Mouse (Mus musculus): ENCODE results near the gene Stab2. TPM values are rescaled to one million over a fixed set of nuclear protein-coding genes. Genes with fewer than 3 reads are reported as not detected.

Stab2 gene
- polyA plus RNA-seq, 1 experiment from 2014 or later, result 0.24 TPM

- Histone ChIP-seq H3K27ac (ENCODE audit: low read length) (no peak overlapping the region), H3K4me2 (replicated peaks; ENCODE audit: low read depth, low read length) (no peak overlapping the region), H3K4me3 (ENCODE audit: low read depth, low read length) (no peak overlapping the region), H3K36me3 (ENCODE audit: insufficient read depth, low read length) (no peaks in the 10 kb centered on the region), H3K9ac (replicated peaks; ENCODE audit: low read depth) (no peak overlapping the region), H3K27me3 (replicated peaks; ENCODE audit: insufficient read depth, low read length) (no peaks in the 10 kb centered on the region), H3K9me3 (ENCODE audit: low read length) (no peaks in the 10 kb centered on the region), H3K4me1 (ENCODE audit: insufficient read depth, low read depth, low read length) (no peaks in the 10 kb centered on the region)
- ATAC-seq (no peak), DNase-seq (ENCODE audit: low spot score) (no peak)
- no peak for TF ChIP-seq EP300 (IDR thresholded peaks at IDR 0.05)
- no peak for TF ChIP-seq CTCF (IDR thresholded peaks at IDR 0.05)
- 80% methylated on average over 7 of the region's 7 CpGs for WGBS
These were observed 33.4 kb upstream of the Stab2 start for GRCm38 (mm10) chr10:87041265-87041664.

GRCm38 (mm10) chr10:87039800-87040199 lies 32.0 kb upstream of the Stab2 start:
- no peak for ATAC-seq
- Histone ChIP-seq H3K36me3 (ENCODE audit: insufficient read depth, low read length) (no peaks in the 10 kb centered on the region), H3K27ac (ENCODE audit: low read length) (no peak overlapping the region), H3K27me3 (replicated peaks; ENCODE audit: insufficient read depth, low read length) (no peaks in the 10 kb centered on the region), H3K9ac (replicated peaks; ENCODE audit: low read depth) (no peak overlapping the region), H3K4me1 (ENCODE audit: insufficient read depth, low read depth, low read length) (no peaks in the 10 kb centered on the region), H3K9me3 (ENCODE audit: low read length) (no peaks in the 10 kb centered on the region), H3K4me2 (replicated peaks; ENCODE audit: low read depth, low read length) (no peak overlapping the region), H3K4me3 (ENCODE audit: low read depth, low read length) (no peak overlapping the region)
- no peak for DNase-seq (ENCODE audit: low spot score)
- 64% methylated on average over 3 of the region's 3 CpGs for WGBS
- TF ChIP-seq EP300 (IDR thresholded peaks at IDR 0.05) (no peak), CTCF (IDR thresholded peaks at IDR 0.05) (no peak)

GRCm38 (mm10) chr10:87039340-87039739 lies 31.5 kb upstream of the Stab2 start:
- no peak overlapping the region for H3K4me2 ChIP-seq (replicated peaks; ENCODE audit: low read depth, low read length)
- no peak overlapping the region for H3K9ac ChIP-seq (replicated peaks; ENCODE audit: low read depth)
- H3K36me3 ChIP-seq (ENCODE audit: insufficient read depth, low read length), result no peaks in the 10 kb centered on the region
- H3K4me3 ChIP-seq (ENCODE audit: low read depth, low read length), result no peak overlapping the region
- H3K27me3 ChIP-seq (replicated peaks; ENCODE audit: insufficient read depth, low read length), result no peaks in the 10 kb centered on the region
- ATAC-seq (no peak), DNase-seq (ENCODE audit: low spot score) (no peak)
- no peaks in the 10 kb centered on the region for H3K9me3 ChIP-seq (ENCODE audit: low read length)
- TF ChIP-seq EP300 (IDR thresholded peaks at IDR 0.05) (no peak), CTCF (IDR thresholded peaks at IDR 0.05) (no peak)
- WGBS, result 71% methylated on average over 6 of the region's 6 CpGs
- H3K4me1 ChIP-seq (ENCODE audit: insufficient read depth, low read depth, low read length), result no peaks in the 10 kb centered on the region
- H3K27ac ChIP-seq (ENCODE audit: low read length), result no peak overlapping the region

GRCm38 (mm10) chr10:87037062-87037461 lies 29.2 kb upstream of the Stab2 start:
- Histone ChIP-seq H3K9ac (replicated peaks; ENCODE audit: low read depth) (no peak overlapping the region), H3K9me3 (ENCODE audit: low read length) (no peaks in the 10 kb centered on the region), H3K4me2 (replicated peaks; ENCODE audit: low read depth, low read length) (no peak overlapping the region), H3K4me1 (ENCODE audit: insufficient read depth, low read depth, low read length) (no peaks in the 10 kb centered on the region), H3K4me3 (ENCODE audit: low read depth, low read length) (no peak overlapping the region), H3K27ac (ENCODE audit: low read length) (no peak overlapping the region), H3K27me3 (replicated peaks; ENCODE audit: insufficient read depth, low read length) (no peaks in the 10 kb centered on the region), H3K36me3 (ENCODE audit: insufficient read depth, low read length) (no peaks in the 10 kb centered on the region)
- DNase-seq (ENCODE audit: low spot score), result no peak
- TF ChIP-seq EP300 (IDR thresholded peaks at IDR 0.05), result no peak
- no peak for TF ChIP-seq CTCF (IDR thresholded peaks at IDR 0.05)
- ATAC-seq, result no peak
- 34% methylated on average over 5 of the region's 5 CpGs for WGBS

- Histone ChIP-seq H3K27me3 (replicated peaks; ENCODE audit: insufficient read depth, low read length) (no peaks in the 10 kb centered on the region), H3K4me2 (replicated peaks; ENCODE audit: low read depth, low read length) (no peak overlapping the region), H3K9me3 (ENCODE audit: low read length) (no peaks in the 10 kb centered on the region), H3K4me1 (ENCODE audit: insufficient read depth, low read depth, low read length) (no peaks in the 10 kb centered on the region), H3K9ac (replicated peaks; ENCODE audit: low read depth) (no peak overlapping the region), H3K36me3 (ENCODE audit: insufficient read depth, low read length) (no peaks in the 10 kb centered on the region), H3K4me3 (ENCODE audit: low read depth, low read length) (no peak overlapping the region), H3K27ac (ENCODE audit: low read length) (no peak overlapping the region)
- 49% methylated on average over 14 of the region's 14 CpGs for WGBS
- DNase-seq (ENCODE audit: low spot score) (no peak), ATAC-seq (no peak)
- TF ChIP-seq CTCF (IDR thresholded peaks at IDR 0.05) (no peak), EP300 (IDR thresholded peaks at IDR 0.05) (no peak)
These were observed 28.5 kb upstream of the Stab2 start for GRCm38 (mm10) chr10:87036271-87036703.

GRCm38 (mm10) chr10:87035866-87036265 lies 28.0 kb upstream of the Stab2 start:
- no peak overlapping the region for H3K9ac ChIP-seq (replicated peaks; ENCODE audit: low read depth)
- no peak overlapping the region for H3K27ac ChIP-seq (ENCODE audit: low read length)
- WGBS, result 71% methylated on average over 15 of the region's 15 CpGs
- TF ChIP-seq CTCF (IDR thresholded peaks at IDR 0.05), result no peak
- TF ChIP-seq EP300 (IDR thresholded peaks at IDR 0.05), result no peak
- ATAC-seq, result no peak
- DNase-seq (ENCODE audit: low spot score), result no peak
- H3K36me3 ChIP-seq (ENCODE audit: insufficient read depth, low read length), result no peaks in the 10 kb centered on the region
- no peaks in the 10 kb centered on the region for H3K4me1 ChIP-seq (ENCODE audit: insufficient read depth, low read depth, low read length)
- no peak overlapping the region for H3K4me2 ChIP-seq (replicated peaks; ENCODE audit: low read depth, low read length)
- no peak overlapping the region for H3K4me3 ChIP-seq (ENCODE audit: low read depth, low read length)
- H3K9me3 ChIP-seq (ENCODE audit: low read length), result no peaks in the 10 kb centered on the region
- H3K27me3 ChIP-seq (replicated peaks; ENCODE audit: insufficient read depth, low read length), result no peaks in the 10 kb centered on the region

GRCm38 (mm10) chr10:87032768-87033167 lies 24.9 kb upstream of the Stab2 start:
- DNase-seq (ENCODE audit: low spot score), result no peak
- H3K9me3 ChIP-seq (ENCODE audit: low read length), result no peaks in the 10 kb centered on the region
- no peaks in the 10 kb centered on the region for H3K4me1 ChIP-seq (ENCODE audit: insufficient read depth, low read depth, low read length)
- no peak for TF ChIP-seq EP300 (IDR thresholded peaks at IDR 0.05)
- TF ChIP-seq CTCF (IDR thresholded peaks at IDR 0.05), result no peak
- no peaks in the 10 kb centered on the region for H3K36me3 ChIP-seq (ENCODE audit: insufficient read depth, low read length)
- WGBS, result 72% methylated on average over 8 of the region's 8 CpGs
- ATAC-seq, result no peak
- no peak overlapping the region for H3K4me3 ChIP-seq (ENCODE audit: low read depth, low read length)
- no peak overlapping the region for H3K27ac ChIP-seq (ENCODE audit: low read length)
- no peak overlapping the region for H3K9ac ChIP-seq (replicated peaks; ENCODE audit: low read depth)
- no peaks in the 10 kb centered on the region for H3K27me3 ChIP-seq (replicated peaks; ENCODE audit: insufficient read depth, low read length)
- no peak overlapping the region for H3K4me2 ChIP-seq (replicated peaks; ENCODE audit: low read depth, low read length)

Data from lung, postnatal 0 days (tissue).